Mouse (Mus musculus): ENCODE measurements around the gene Adcy1.

DNA sequence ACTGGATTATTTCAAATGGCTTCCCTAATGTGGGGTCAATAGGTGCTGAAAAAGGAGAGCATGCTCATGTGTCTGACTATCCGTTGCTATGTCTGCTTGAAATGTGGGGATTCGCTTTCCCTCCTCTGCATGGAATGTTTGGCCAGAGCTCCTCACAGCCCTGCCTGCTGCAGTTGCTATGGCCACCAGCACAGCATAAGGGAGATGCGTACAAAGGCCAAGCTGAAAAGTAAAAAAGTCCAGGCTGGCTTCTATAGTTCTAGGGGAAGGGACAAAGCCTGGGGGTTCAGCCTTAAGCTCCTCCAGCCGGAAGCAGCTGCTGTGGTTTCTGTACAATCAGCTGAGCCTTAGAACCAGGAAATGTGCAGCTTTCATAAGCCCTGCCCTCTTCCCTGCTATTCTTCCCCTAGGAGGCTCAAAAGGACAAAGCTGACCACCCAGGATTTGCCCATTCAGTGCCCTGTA, 97.4 kb downstream of the Adcy1 start:
- TF ChIP-seq CTCF (IDR thresholded peaks at IDR 0.05) (no peak), POLR2A (IDR thresholded peaks at IDR 0.05; ENCODE audit: insufficient read depth, low read depth, low read length) (no peak)

Data from heart, adult 2 months (tissue).